Mouse (Mus musculus) limb, embryonic 12.5 days (tissue): ENCODE measurements at regions not wholly inside any gene's neighbourhood (a gene's known extent, or its start where the extent isn't known, plus 50 kb on each side); places are given as distances from the start of the nearest gene placed in this dataset.

Experiments used
- ATAC-seq: fragments of 200-750 bp; cut with Nextera tagmentation; 2 replicates; pipeline ENCODE4 v1.8.0; 2017; ENCODE audit warnings: low read depth, moderate TSS enrichment; ENCODE audit not compliant: insufficient number of reproducible peaks, insufficient read depth, low FRiP score, low TSS enrichment
- H3K27ac ChIP-seq: fragments of 300-500 bp; sonication (generic); 2 replicates; pipeline ENCODE4 v1.5.1; 2016; ENCODE audit warnings: mild to moderate bottlenecking, moderate library complexity
- H3K27me3 ChIP-seq: fragments of 300-500 bp; sonication (generic); 2 replicates; pipeline ENCODE4 v1.6.1; 2016; ENCODE audit warnings: mild to moderate bottlenecking, moderate library complexity
- H3K36me3 ChIP-seq: fragments of 300-500 bp; sonication (generic); 2 replicates; pipeline ENCODE4 v1.6.1; 2016; ENCODE audit warnings: mild to moderate bottlenecking, moderate library complexity
- H3K4me1 ChIP-seq: fragments of 300-500 bp; sonication (generic); replicated peaks from 2 replicates; pipeline ENCODE4 v1.6.1; 2016
- H3K4me2 ChIP-seq: fragments of 300-500 bp; sonication (generic); 2 replicates; pipeline ENCODE4 v1.6.1; 2016; ENCODE audit warnings: mild to moderate bottlenecking, moderate library complexity
- H3K4me3 ChIP-seq: fragments of 300-500 bp; sonication (generic); replicated peaks from 2 replicates; pipeline ENCODE4 v1.5.1; 2016; ENCODE audit warnings: mild to moderate bottlenecking
- H3K9ac ChIP-seq: fragments of 300-500 bp; sonication (generic); replicated peaks from 2 replicates; pipeline ENCODE4 v1.6.1; 2016; ENCODE audit warnings: mild to moderate bottlenecking, moderate library complexity
- H3K9me3 ChIP-seq: fragments of 300-500 bp; sonication (generic); 2 replicates; pipeline ENCODE4 v1.6.1; 2016; ENCODE audit warnings: mild to moderate bottlenecking, moderate library complexity
- WGBS: fragments of 180-500 bp; shearing (Covaris S2); methylation state at CpG from one replicate; pipeline ENCODE4 v1.1.7; 2016; 5-methylcytosine and 5-hydroxymethylcytosine counted together

DNA sequence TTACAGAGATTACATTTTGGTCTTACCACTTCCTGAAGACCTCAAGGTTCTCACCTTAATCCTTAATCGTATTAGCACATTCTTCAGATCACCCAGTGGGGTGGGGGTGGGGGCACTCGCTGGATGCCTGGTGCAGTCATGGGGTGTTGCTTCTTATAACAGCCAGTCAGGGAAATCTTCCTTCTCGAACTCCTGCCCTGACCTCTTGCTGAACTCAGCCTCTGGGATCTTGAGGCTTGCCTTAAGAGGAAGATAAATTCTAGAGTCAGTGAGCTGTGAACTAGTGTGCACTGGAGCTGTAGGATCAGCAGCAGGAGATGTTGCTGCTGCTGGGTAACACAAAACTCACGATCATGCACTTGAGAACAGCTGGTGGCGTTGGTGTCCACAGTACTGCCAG, 352.5 kb upstream of the Tnp1 start:
- Histone ChIP-seq H3K4me1 (peaks cover 29% of the 10 kb centered on the region), H3K27ac (no peak overlapping the region), H3K4me2 (no peak overlapping the region), H3K9me3 (no peaks in the 10 kb centered on the region), H3K27me3 (no peaks in the 10 kb centered on the region), H3K9ac (no peak overlapping the region), H3K36me3 (no peaks in the 10 kb centered on the region), H3K4me3 (no peak overlapping the region)
- whole genome bisulfite sequencing: 51% methylated on average over 5 of the region's 5 CpGs
- ATAC-seq: no peak

DNA sequence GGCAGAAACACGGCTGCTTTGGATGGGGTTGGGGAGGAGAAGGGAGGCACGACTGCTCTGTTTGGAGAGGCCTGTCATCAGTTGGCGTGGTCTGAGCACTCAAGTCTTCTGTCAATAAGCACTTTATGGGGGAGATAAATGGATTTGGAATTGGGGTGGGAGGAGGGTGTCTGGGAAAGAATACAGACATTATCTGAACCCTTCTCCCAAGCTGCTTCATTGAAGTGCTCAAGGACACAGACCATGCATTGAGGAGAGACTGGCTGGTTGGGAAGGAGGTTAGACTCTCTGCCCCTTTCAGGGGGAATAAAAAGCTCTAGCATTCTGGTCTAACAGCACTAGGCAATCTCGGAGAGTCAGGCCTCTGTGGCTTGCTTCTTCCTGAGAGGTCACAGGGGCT, 350.1 kb upstream of the Tnp1 start:
- H3K4me3 ChIP-seq: no peak overlapping the region
- no peak for ATAC-seq
- no peaks in the 10 kb centered on the region for H3K36me3 ChIP-seq
- no peak overlapping the region for H3K9ac ChIP-seq
- H3K4me2 ChIP-seq: no peak overlapping the region
- H3K27ac ChIP-seq: no peak overlapping the region
- H3K27me3 ChIP-seq: no peaks in the 10 kb centered on the region
- peaks cover 48% of the 10 kb centered on the region for H3K4me1 ChIP-seq
- no peaks in the 10 kb centered on the region for H3K9me3 ChIP-seq
- WGBS: 52% methylated on average over 4 of the region's 4 CpGs

DNA sequence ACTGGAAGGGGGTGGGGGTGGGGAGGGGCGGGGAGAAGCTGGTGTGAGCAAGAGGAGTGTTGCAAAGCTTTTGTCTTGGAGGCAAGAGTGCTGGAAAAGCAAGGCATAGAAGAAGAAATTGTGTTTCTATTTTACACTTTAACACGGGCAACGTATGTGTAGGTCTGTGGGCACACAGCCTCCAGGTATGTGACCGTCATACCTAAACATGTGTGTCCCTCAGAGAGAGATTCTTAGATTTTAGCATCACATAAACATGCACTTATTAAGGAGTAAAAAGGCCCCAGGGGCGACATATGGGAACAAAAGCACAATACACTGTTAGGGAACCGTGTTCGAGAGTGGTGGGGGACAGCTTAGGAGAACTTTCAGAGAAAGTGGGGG, 348.6 kb upstream of the Tnp1 start:
- Histone ChIP-seq H3K4me3 (no peak overlapping the region), H3K9me3 (no peaks in the 10 kb centered on the region), H3K4me1 (peaks cover 41% of the 10 kb centered on the region), H3K27ac (peak overlapping the region; percentile 91), H3K4me2 (peak overlapping the region; percentile 35; the same call in 1 of the 2 replicates), H3K9ac (no peak overlapping the region), H3K27me3 (no peaks in the 10 kb centered on the region), H3K36me3 (no peaks in the 10 kb centered on the region)
- ATAC-seq: no peak
- WGBS: 38% methylated on average over 7 of the region's 7 CpGs

DNA sequence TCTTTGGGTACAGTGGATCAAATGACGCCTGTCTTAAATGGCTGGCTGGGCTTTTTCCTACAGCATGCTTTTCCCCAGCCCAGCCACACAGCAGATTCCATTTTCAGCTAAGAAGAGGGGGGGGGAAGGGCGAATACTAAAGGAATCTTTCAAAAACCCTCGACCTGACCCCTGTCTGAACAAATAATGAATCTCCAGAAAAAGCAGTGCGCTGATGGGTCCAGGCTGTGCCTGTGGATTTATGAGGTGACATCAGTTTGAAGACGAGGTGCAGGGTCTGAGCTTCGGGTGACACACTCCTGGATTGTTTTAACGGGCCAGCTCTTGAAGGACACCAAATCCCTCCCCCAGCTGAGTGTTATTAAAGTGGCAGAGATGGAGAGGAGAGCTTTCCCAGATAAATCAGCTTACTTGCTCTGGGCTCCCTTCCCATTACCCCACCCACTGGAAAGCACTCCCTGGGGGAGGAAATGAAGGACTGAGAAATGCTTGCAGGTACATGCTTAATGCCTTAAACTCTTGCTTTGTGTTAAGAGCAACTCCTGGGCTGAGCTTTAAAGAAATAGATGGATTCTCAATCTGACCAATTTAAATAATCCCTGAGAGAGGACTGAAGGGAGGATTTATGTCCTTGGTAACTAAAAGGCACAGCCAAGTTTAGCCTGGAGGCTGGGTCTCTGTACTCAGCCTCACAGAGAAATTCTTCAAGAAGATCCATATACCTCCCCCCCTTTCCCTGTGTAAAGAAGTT, 348.0 kb upstream of the Tnp1 start:
- 2% methylated on average over 7 of the region's 7 CpGs for WGBS
- Histone ChIP-seq H3K27me3 (no peaks in the 10 kb centered on the region), H3K4me1 (peaks cover 41% of the 10 kb centered on the region), H3K9ac (no peak overlapping the region), H3K27ac (peak overlapping the region; percentile 91), H3K4me2 (peak overlapping the region; percentile 35), H3K4me3 (0 out of 2 replicates have a peak overlapping the region, but pooled peaks have one; percentile 6), H3K9me3 (no peaks in the 10 kb centered on the region), H3K36me3 (no peaks in the 10 kb centered on the region)
- ATAC-seq: peak; percentile 97

DNA sequence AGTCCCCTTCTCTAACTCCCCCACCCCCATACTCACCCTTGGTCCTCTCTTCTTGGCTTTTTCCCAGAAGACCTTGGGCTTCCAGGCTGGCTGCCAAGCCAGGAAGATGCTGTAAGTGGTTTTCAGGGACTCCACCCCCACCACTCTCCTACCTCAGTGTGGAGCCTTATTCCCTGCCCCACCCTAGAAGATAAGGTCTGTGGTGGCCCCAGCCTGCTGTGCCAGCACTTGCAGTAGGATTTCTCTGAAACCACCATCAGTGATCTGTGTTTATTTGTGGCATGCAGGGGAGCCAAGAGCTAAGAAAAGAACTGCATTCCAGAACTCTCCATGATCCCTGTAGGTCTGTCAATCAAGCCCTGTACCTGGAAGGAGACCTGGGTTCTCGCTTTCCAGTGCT, 346.4 kb upstream of the Tnp1 start:
- Histone ChIP-seq H3K4me3 (no peak overlapping the region), H3K9ac (no peak overlapping the region), H3K9me3 (no peaks in the 10 kb centered on the region), H3K36me3 (no peaks in the 10 kb centered on the region), H3K27me3 (no peaks in the 10 kb centered on the region), H3K4me1 (peaks cover 37% of the 10 kb centered on the region), H3K27ac (0 out of 2 replicates have a peak overlapping the region, but pooled peaks have one; percentile 51), H3K4me2 (no peak overlapping the region)
- WGBS: 70% methylated on average over 1 of the region's 1 CpGs
- ATAC-seq: no peak

DNA sequence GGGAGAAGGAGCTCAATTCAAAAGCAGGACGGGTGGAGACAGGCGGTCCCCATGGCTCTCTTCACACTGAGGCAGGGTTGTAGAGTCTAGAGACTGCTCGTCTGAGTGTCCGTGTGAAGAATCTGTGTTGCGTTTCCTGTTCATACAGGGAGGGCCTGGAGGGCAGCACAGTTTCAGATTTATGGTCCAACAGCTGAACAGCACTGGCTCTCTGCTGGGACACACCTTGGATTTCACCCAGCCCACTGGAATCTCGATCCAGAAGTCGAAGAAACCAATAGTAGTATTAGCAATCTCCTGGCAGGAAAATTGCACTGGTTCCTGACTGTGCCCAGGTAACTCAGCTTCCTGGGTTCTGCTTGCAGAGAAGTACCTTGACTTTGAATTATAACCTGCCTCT, 345.6 kb upstream of the Tnp1 start:
- Histone ChIP-seq H3K4me1 (peaks cover 37% of the 10 kb centered on the region), H3K36me3 (no peaks in the 10 kb centered on the region), H3K4me3 (no peak overlapping the region), H3K27ac (no peak overlapping the region), H3K4me2 (no peak overlapping the region), H3K9ac (no peak overlapping the region), H3K27me3 (no peaks in the 10 kb centered on the region), H3K9me3 (no peaks in the 10 kb centered on the region)
- WGBS: 45% methylated on average over 7 of the region's 7 CpGs
- ATAC-seq: no peak

DNA sequence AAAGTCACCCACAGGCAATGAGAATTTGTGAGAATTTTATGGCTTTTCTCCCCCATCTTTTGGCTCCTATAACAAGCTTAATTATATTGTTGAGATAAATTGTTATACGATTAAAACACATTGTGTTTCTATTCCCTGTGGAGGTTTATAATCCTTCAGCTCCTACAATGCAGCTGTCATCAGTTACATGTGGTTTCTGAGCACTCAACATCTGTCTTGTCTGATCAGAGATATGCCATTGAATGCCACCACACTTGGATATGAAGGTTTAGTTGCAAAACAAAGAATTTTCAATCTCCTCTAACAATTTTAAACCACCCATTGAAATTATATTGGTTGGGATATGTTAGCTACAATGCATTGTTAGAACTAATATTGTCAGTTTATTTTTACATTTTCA, 338.7 kb upstream of the Tnp1 start:
- no peak overlapping the region for H3K4me3 ChIP-seq
- no peak for ATAC-seq
- no peak overlapping the region for H3K27ac ChIP-seq
- WGBS: 71% methylated on average over 1 of the region's 1 CpGs
- no peaks in the 10 kb centered on the region for H3K9me3 ChIP-seq
- H3K9ac ChIP-seq: no peak overlapping the region
- H3K27me3 ChIP-seq: no peaks in the 10 kb centered on the region
- no peaks in the 10 kb centered on the region for H3K36me3 ChIP-seq
- H3K4me2 ChIP-seq: no peak overlapping the region
- no peaks in the 10 kb centered on the region for H3K4me1 ChIP-seq

DNA sequence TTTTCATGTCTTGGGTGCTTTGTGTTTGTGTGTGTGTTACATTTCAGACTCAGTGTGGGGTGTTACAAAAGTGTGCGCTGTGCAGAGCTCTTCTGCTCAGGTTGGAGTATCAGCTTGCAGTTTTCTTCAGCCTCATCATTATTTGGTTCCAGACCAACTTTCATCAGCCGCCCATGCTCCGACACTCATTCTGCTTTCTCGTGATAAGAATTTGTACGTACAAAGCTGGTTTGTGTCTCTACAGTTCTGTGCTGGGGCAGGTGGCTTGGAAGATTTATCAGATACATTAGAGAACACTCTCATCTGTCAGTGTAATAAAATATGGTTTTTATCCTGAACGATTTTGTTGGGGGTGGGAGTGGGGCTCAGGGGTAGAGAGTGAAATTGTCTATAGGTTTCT, 332.8 kb upstream of the Tnp1 start:
- 75% methylated on average over 6 of the region's 6 CpGs for WGBS
- Histone ChIP-seq H3K4me3 (no peak overlapping the region), H3K4me1 (no peaks in the 10 kb centered on the region), H3K27ac (no peak overlapping the region), H3K9ac (no peak overlapping the region), H3K9me3 (no peaks in the 10 kb centered on the region), H3K36me3 (no peaks in the 10 kb centered on the region), H3K27me3 (no peaks in the 10 kb centered on the region), H3K4me2 (no peak overlapping the region)
- ATAC-seq: no peak

DNA sequence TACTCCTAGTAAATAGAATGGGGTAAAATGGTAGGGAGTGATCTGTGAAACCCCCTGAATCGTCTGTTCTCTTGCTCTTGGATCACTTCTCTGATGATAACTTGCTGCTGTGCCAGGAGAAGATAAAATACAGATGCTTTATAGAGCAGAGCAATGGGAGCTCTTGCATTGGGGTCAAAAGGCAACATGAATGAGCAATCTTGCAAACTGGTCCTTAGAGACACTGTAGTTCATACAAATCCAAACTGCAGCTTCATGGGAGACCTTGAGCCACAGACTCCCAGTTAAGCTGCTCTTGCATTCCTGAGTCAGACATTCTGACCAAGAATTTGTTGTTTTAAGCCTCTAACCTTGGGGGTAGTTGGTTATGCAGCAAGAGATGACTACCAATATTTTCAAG, 328.9 kb upstream of the Tnp1 start:
- Histone ChIP-seq H3K4me2 (no peak overlapping the region), H3K9ac (no peak overlapping the region), H3K36me3 (no peaks in the 10 kb centered on the region), H3K27me3 (no peaks in the 10 kb centered on the region), H3K4me3 (no peak overlapping the region), H3K27ac (no peak overlapping the region), H3K4me1 (no peaks in the 10 kb centered on the region), H3K9me3 (no peaks in the 10 kb centered on the region)
- WGBS: 74% methylated on average over 1 of the region's 1 CpGs
- no peak for ATAC-seq

DNA sequence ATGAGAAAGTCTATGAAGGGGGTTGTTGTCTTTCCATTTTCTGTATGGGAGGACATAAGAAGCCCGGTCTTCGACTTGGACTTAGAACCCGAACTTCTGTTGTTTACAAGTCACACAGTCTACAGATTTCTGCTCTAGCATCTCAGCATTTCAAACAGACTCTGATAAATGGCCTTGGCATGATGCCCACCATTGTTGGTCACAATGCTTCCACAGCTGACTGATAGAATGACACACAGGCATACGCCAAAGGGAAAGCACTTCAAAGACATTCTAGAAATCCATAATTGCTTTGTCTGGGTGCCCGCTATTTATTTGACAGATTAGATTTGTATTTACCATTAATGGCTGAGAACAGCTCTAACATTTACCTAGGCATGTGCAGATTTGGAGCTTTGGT, 326.2 kb upstream of the Tnp1 start:
- Histone ChIP-seq H3K9me3 (no peaks in the 10 kb centered on the region), H3K4me2 (no peak overlapping the region), H3K4me1 (no peaks in the 10 kb centered on the region), H3K4me3 (no peak overlapping the region), H3K27me3 (no peaks in the 10 kb centered on the region), H3K9ac (no peak overlapping the region), H3K27ac (no peak overlapping the region), H3K36me3 (no peaks in the 10 kb centered on the region)
- 89% methylated on average over 5 of the region's 5 CpGs for WGBS
- ATAC-seq: no peak

DNA sequence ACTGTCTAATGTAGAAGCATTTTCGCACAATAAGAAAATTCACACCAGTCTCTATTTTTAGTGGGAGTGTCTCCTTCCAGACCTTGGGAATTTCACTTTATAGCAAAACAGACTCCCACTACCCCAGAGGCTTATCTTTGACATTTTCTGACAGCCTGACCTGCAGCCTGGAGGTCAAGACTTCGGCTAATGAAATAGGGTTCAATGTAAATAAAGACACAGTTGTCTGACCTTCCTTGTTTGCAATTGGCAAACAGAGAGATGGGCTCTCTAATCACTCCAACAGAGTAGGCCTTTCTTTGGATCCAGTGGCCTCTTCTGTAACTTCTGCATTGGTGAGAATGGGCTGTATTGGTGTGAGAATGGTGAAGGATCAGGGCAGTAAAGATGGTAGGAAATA, 321.7 kb upstream of the Tnp1 start:
- no peaks in the 10 kb centered on the region for H3K4me1 ChIP-seq
- H3K4me2 ChIP-seq: no peak overlapping the region
- ATAC-seq: no peak
- no peak overlapping the region for H3K9ac ChIP-seq
- H3K36me3 ChIP-seq: no peaks in the 10 kb centered on the region
- H3K4me3 ChIP-seq: no peak overlapping the region
- H3K9me3 ChIP-seq: no peaks in the 10 kb centered on the region
- H3K27me3 ChIP-seq: no peaks in the 10 kb centered on the region
- no peak overlapping the region for H3K27ac ChIP-seq
- WGBS: 54% methylated on average over 2 of the region's 2 CpGs

DNA sequence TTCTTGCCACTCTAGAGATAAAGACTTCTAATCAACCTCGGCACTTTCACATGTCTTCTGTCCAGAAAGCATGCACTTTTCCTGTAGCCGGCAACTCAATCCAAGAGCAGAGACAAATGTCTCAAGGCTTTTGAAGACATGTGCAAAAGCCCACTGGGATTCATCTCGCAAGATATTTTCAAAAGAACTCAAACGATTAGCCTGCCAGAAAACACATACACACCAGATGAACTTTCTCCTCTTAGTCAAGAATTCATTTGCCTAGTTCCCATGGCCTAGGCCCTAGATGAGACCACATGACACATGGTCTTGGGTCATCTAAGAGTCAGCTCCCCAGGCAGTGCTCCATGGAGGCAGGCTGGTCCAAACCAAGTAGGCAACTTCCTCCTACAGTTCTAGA, 293.8 kb upstream of the Tnp1 start:
- no peak overlapping the region for H3K4me3 ChIP-seq
- H3K27ac ChIP-seq: no peak overlapping the region
- H3K4me2 ChIP-seq: no peak overlapping the region
- WGBS: 86% methylated on average over 4 of the region's 4 CpGs
- H3K9ac ChIP-seq: no peak overlapping the region
- H3K4me1 ChIP-seq: peaks cover 13% of the 10 kb centered on the region
- no peaks in the 10 kb centered on the region for H3K27me3 ChIP-seq
- ATAC-seq: no peak
- H3K9me3 ChIP-seq: no peaks in the 10 kb centered on the region
- no peaks in the 10 kb centered on the region for H3K36me3 ChIP-seq
